Mouse (Mus musculus) forebrain, embryonic 10.5 days (tissue): ENCODE measurements around the gene Irak2. TPM values are rescaled to one million over a fixed set of nuclear protein-coding genes. Genes with fewer than 3 reads are reported as not detected.

Experiments used
- DNase-seq: peaks from one replicate; pipeline ENCODE4 v3.0.0-alpha.2; 2017; ENCODE audit warnings: low spot score; ENCODE audit errors: extremely low spot score
- H3K27ac ChIP-seq: fragments of 300-500 bp; sonication (generic); 2 replicates; pipeline ENCODE4 v1.5.1; 2016; ENCODE audit warnings: mild to moderate bottlenecking
- H3K27me3 ChIP-seq: fragments of 300-500 bp; sonication (generic); 2 replicates; pipeline ENCODE4 v1.6.1; 2016; ENCODE audit warnings: mild to moderate bottlenecking; ENCODE audit not compliant: poor library complexity, severe bottlenecking
- H3K36me3 ChIP-seq: fragments of 300-500 bp; sonication (generic); replicated peaks from 2 replicates; pipeline ENCODE4 v1.6.1; 2016; ENCODE audit warnings: mild to moderate bottlenecking, moderate library complexity
- H3K4me1 ChIP-seq: fragments of 300-500 bp; sonication (generic); 2 replicates; pipeline ENCODE4 v1.6.1; 2016
- H3K4me3 ChIP-seq: fragments of 300-500 bp; sonication (generic); 2 replicates; pipeline ENCODE4 v1.5.1; 2016; ENCODE audit warnings: mild to moderate bottlenecking, moderate library complexity
- H3K9me3 ChIP-seq: fragments of 300-500 bp; sonication (generic); 2 replicates; pipeline ENCODE4 v1.6.1; 2016; ENCODE audit warnings: mild to moderate bottlenecking, moderate library complexity
- WGBS: fragments of 180-500 bp; shearing (Covaris S2); methylation state at CpG from one replicate; pipeline ENCODE4 v1.1.7; 2016; 5-methylcytosine and 5-hydroxymethylcytosine counted together
- polyA plus RNA-seq: library from polyadenylated mRNA; unstranded; fragments of >200 nt; fragmentation: Nextera tagmentation; extraction: Ambion mirVana; gene quantifications from 2 replicates; pipeline ENCODE4 v1.2.1, GENCODE M21; 2016

Gene Irak2
- polyA plus RNA-seq, 1 experiment from 2014 or later = 3.9 TPM

DNA sequence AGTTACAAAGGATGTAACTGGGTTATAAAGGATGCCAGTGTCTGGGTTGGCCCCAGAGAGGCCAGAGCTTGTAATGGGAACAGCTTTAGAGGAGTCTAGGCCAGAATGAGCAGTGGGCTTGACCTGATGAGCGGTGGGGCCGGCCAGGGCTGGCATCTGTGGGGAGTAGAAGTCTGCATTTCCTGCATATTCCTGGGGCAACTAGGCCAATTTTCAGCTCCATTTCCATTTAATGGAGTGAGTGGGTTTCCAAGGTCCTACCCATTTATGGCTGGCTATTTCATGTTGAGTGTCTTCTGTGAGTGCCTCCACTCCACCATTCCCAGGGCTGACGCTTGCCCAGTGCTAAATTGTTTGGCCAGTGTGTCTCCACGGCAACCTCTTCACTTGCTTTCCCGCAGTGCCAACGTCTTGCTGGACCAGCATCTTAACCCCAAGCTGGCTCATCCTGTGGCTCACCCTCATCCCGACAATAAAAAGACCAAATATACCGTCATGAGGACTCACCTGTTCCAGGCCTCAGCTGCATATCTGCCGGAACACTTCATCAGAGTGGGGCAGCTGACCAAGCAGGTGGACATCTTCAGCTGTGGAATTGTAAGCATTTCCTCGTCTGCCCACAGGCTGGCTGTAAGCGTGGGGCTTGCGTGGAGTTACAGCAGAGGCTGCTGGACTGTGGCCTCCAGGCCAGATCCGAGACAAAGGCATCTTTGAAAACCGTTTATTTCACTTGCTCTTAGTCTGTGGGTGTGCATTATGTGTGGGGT, 40.2 kb downstream of the Irak2 start:
- no peaks in the 10 kb centered on the region; the same call in 1 of the 2 replicates for H3K4me1 ChIP-seq
- no peak overlapping the region for H3K27ac ChIP-seq
- no peak overlapping the region for H3K4me3 ChIP-seq
- DNase-seq = no peak
- 81% methylated on average over 14 of the region's 14 CpGs for whole genome bisulfite sequencing
- no peaks in the 10 kb centered on the region for H3K9me3 ChIP-seq
- no peaks in the 10 kb centered on the region for H3K27me3 ChIP-seq
- H3K36me3 ChIP-seq = no peaks in the 10 kb centered on the region

DNA sequence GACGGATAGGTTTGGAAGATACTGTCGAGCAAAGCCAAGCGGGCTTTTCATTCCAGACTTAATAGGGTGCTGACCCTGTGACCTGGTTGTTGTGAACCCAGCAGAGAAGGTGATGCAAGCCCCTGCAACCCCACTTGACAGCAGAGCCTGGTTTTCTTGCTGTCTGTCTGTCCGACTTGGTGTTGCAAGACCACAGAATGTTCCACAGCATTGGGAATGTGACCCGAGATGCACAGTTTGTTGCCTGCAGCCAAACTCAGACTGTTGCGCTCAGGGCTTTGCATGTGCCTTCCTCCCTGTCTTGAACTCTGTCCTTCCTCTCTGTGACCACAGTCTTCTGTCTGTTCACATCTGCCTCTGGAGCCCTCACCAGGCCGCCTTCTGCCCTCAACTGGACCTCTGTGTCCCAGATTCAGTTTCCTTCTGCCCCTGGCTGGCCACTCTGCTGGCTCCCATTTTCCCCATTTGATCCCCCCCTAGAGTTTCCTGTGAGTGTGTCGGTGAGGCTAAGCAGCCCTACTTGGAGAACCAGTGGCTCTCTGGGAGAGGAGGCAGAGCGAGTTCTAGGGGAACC, 41.8 kb downstream of the Irak2 start:
- Histone ChIP-seq H3K4me1 (no peaks in the 10 kb centered on the region; the same call in 1 of the 2 replicates), H3K9me3 (no peaks in the 10 kb centered on the region), H3K36me3 (no peaks in the 10 kb centered on the region), H3K27ac (no peak overlapping the region), H3K27me3 (no peaks in the 10 kb centered on the region), H3K4me3 (no peak overlapping the region)
- WGBS = 81% methylated on average over 9 of the region's 9 CpGs
- DNase-seq = no peak

DNA sequence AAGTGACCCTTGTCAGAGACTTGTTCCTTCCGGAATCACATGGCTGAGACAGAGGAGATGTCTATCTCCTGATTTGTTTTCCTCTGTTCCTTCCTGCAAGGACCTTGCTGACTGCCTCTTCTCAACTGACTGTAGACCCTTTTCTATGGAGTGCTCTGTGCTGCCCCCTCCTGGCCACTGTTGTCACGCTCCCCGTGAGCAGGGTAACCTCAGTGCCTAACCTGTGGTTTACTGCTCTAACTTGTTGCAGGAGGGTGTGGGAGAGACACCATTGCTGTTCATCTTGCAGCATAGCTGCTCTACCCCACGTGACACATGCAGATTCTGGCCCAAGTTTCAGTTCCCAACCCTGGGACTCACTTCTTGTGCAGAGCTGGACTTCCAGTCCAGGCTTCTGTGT, 43.0 kb downstream of the Irak2 start:
- no peaks in the 10 kb centered on the region for H3K27me3 ChIP-seq
- no peaks in the 10 kb centered on the region for H3K36me3 ChIP-seq
- no peak overlapping the region for H3K4me3 ChIP-seq
- no peaks in the 10 kb centered on the region; the same call in 1 of the 2 replicates for H3K4me1 ChIP-seq
- H3K9me3 ChIP-seq = no peaks in the 10 kb centered on the region
- H3K27ac ChIP-seq = no peak overlapping the region
- DNase-seq = peak; percentile 73
- WGBS = 16% methylated on average over 4 of the region's 4 CpGs

DNA sequence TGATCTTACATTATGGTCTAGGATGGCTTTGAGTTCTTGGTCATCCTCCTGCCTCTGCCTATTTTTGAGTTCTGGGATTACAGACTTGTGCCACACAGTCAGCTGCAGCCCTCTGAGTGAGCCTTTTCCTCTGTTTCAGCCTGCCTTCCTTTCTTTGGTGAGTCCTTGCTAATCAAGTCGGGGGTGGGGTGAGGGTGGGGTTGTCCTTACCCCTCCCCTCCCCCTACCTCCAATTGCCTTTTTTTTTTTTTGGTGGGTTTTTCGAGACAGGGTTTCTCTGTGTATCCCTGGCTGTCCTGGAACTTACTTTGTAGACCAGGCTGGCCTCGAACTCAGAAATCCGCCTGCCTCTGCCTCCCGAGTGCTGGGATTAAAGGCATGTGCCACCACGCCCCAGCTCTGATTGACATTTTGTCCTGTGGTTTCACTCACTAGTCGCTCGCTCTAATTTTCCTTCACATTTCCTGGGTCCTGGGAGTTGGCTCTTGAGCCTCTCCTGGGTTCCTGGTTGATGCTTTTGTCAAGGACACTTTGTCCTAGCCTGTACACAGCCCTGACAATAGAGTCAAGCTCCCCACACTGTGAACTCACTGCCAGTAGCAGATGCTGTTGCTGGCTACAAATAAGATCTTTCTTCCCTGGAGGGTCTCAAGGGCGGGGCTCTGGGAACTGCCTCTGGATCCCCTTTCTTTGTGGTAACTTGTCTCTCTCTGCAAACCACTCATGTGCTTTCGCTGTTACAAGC, 45.0 kb downstream of the Irak2 start:
- WGBS = 90% methylated on average over 10 of the region's 10 CpGs
- Histone ChIP-seq H3K4me1 (peaks cover 7% of the 10 kb centered on the region), H3K27ac (no peak overlapping the region), H3K4me3 (no peak overlapping the region), H3K9me3 (no peaks in the 10 kb centered on the region), H3K36me3 (no peaks in the 10 kb centered on the region), H3K27me3 (no peaks in the 10 kb centered on the region)
- no peak for DNase-seq

DNA sequence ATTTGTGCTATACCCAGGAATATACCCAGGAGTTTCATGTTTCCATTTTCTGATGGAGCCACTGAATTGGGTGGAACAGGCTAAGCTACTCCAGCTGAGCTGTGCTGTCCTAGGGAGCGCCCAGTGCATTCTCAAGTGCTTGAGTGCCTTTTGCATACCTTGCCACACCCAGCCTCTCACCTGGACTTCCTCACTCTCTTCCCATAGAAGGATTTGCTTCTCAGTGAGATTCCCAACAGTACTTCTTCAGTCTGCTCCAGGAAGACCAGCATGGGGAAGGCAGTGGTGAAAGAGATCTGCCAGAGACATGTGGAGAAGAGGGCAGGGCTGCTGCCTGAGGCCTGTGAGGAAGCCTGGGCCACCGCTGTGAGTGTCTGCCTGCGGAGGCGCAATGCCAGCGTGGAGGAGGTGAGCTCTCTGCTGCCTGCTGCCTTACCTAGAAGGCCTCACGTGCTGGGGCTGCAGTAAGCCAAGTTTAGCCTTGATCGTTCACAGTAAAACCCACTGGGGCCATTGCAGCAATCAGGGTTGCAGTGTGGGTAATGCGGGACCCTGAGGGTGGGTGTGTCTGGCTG, 48.4 kb downstream of the Irak2 start:
- no peaks in the 10 kb centered on the region for H3K27me3 ChIP-seq
- H3K4me1 ChIP-seq = peaks cover 24% of the 10 kb centered on the region
- no peaks in the 10 kb centered on the region for H3K9me3 ChIP-seq
- H3K27ac ChIP-seq = no peak overlapping the region
- 43% methylated on average over 8 of the region's 8 CpGs for WGBS
- no peak for DNase-seq
- H3K4me3 ChIP-seq = no peak overlapping the region
- H3K36me3 ChIP-seq = no peaks in the 10 kb centered on the region

DNA sequence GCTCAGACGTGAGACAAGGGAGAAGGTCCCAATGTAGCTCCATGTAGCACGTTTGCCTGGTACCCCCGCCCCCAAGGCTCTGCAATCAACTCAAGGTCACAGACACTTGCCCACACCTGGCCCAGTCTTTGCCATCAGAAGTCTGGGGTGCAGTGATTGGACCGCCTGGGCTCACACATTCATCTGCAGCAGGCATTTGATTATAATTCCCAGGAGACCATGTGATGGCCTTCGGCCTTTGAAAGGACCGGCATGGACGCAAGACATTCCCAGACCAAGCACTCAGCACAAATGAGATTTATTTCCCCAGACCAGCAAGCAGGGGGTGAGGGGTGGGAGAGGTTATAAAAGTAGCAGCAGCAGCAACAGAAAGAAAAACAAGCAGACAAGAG, 51.7 kb downstream of the Irak2 start:
- peak; percentile 40 for DNase-seq
- H3K9me3 ChIP-seq = no peaks in the 10 kb centered on the region
- H3K4me1 ChIP-seq = peaks cover 24% of the 10 kb centered on the region
- no peaks in the 10 kb centered on the region for H3K36me3 ChIP-seq
- WGBS = 30% methylated on average over 7 of the region's 7 CpGs
- H3K27me3 ChIP-seq = no peaks in the 10 kb centered on the region
- peak overlapping the region; percentile 31; the same call in 1 of the 2 replicates for H3K4me3 ChIP-seq
- peak overlapping the region; percentile 83 for H3K27ac ChIP-seq

DNA sequence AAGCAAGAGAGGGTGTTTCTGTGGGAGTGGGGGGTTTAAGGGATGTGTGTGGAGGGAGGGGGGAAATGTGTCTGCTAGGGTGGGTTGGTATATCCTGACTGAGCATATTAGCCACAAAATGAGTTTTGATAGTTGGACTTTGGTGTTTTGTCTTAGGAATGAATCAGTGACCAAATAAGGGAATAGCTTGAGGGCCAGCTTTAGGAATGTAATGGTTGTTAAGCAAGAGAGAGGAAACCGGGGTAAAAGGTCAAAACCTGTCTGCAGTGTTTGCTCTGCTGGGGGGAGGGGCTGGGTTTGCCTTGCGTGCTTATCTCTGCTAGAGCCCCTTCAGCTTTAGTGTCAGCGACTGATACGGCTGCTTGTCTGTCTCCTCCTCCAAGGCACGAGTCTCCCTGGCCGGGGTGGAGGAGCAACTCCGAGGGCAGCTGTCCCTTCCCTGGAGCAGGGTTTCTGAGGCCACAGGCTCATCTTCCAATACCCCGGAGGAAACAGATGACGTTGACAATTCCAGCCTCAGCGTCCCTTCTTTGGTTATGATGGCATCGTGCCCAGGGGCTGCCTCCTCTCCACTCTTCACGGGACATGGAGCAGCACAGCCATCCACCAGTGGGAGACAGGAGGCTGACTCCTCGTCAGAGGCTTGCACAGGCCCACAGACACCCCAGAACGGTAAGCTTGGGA, 52.3 kb downstream of the Irak2 start:
- DNase-seq = peak; percentile 61
- H3K27ac ChIP-seq = peak overlapping the region; percentile 83
- peaks cover 24% of the 10 kb centered on the region for H3K4me1 ChIP-seq
- WGBS = 17% methylated on average over 14 of the region's 14 CpGs
- H3K27me3 ChIP-seq = no peaks in the 10 kb centered on the region
- peak overlapping the region; percentile 31 for H3K4me3 ChIP-seq
- H3K36me3 ChIP-seq = no peaks in the 10 kb centered on the region
- no peaks in the 10 kb centered on the region for H3K9me3 ChIP-seq

DNA sequence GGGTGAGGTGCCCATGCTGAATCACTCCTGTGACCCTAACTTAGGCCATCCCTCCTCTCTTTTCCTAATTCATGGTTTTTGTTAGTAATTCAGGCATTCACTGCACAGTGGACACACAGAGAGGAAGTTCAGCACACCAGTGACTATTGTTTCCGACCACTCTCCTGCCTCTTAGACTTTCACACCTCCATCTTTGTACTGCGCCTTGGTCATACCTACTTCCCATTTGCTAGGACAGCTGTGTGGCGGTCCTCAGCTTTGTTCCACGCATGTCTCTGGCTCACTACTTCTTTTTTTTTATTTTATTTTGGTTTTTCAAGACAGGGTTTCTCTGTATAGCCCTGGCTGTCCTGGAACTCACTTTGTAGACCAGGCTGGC, 52.8 kb downstream of the Irak2 start:
- H3K4me1 ChIP-seq = peaks cover 28% of the 10 kb centered on the region
- H3K27me3 ChIP-seq = no peaks in the 10 kb centered on the region
- 84% methylated on average over 4 of the region's 4 CpGs for WGBS
- H3K9me3 ChIP-seq = no peaks in the 10 kb centered on the region
- H3K4me3 ChIP-seq = peak overlapping the region; percentile 31
- H3K27ac ChIP-seq = peak overlapping the region; percentile 83
- no peak for DNase-seq
- no peaks in the 10 kb centered on the region for H3K36me3 ChIP-seq

DNA sequence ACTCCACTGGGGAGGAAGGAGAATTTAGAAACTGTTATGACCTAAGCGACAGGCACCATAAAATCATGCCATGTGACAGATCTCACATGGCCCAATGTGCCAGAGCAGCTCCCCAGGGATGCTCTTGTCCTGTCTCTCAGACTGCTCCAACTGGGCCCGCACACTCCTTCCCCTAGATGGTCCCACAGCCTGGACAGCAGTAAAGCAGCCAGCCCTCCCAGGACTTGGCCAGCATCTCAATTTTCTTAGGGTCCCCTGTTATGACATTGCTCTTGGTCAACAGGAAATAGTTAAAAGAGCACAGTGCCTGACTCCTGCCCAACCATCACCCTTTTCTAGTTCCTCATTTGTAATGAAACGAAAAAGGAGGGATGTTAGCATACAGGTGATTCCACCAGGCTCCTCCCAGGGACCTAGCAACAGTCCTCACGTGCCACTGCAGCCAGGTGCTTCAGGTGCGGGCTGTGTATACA, 54.4 kb downstream of the Irak2 start:
- no peaks in the 10 kb centered on the region for H3K9me3 ChIP-seq
- no peak for DNase-seq
- peaks cover 30% of the 10 kb centered on the region for H3K4me1 ChIP-seq
- no peak overlapping the region for H3K27ac ChIP-seq
- 87% methylated on average over 5 of the region's 5 CpGs for WGBS
- H3K4me3 ChIP-seq = no peak overlapping the region
- H3K36me3 ChIP-seq = no peaks in the 10 kb centered on the region
- no peaks in the 10 kb centered on the region for H3K27me3 ChIP-seq

DNA sequence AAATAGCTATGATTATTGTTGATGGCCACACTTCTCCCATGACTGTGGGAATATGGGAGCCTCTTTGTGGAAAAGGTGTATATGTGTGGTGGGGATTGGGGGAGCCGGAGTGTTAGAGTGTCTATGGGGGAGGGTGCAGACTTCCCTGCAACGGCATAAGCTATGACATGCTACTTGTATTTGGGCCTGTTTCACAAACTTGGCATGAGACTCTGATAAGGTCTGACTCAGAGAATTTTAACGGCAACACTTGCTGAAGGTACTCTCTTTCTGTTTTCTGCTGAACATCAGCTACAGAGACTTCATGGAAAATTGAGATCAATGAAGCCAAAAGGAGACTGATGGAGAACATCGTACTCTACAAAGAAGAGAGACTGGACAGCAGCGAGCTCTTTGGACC, 55.1 kb downstream of the Irak2 start:
- Histone ChIP-seq H3K27ac (no peak overlapping the region), H3K27me3 (no peaks in the 10 kb centered on the region), H3K4me1 (peaks cover 37% of the 10 kb centered on the region), H3K36me3 (no peaks in the 10 kb centered on the region), H3K4me3 (no peak overlapping the region), H3K9me3 (no peaks in the 10 kb centered on the region)
- no peak for DNase-seq
- 93% methylated on average over 5 of the region's 5 CpGs for WGBS

DNA sequence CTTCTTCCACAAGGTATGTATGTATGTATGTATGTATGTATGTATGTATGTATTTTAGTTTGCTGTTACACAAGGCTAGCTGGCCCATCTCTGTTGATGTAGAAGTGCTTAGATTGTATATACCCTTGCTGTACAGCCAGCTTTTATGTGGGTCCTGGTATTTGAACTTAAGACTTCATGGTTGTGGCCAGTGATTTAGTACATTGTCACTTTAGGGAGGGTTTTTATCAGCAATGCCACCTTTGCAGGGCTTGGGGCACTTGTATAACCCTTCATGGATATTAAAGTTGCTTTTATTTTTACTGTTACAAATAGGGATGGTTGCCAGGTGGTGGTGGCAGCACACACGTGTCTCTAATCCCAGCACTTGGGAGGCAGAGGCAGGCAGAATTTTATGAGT, 56.9 kb downstream of the Irak2 start:
- peaks cover 11% of the 10 kb centered on the region for H3K36me3 ChIP-seq
- no peak overlapping the region for H3K4me3 ChIP-seq
- H3K27me3 ChIP-seq = no peaks in the 10 kb centered on the region
- no peak for DNase-seq
- peaks cover 44% of the 10 kb centered on the region for H3K4me1 ChIP-seq
- H3K9me3 ChIP-seq = no peaks in the 10 kb centered on the region
- H3K27ac ChIP-seq = no peak overlapping the region
- WGBS = 76% methylated on average over 1 of the region's 1 CpGs

DNA sequence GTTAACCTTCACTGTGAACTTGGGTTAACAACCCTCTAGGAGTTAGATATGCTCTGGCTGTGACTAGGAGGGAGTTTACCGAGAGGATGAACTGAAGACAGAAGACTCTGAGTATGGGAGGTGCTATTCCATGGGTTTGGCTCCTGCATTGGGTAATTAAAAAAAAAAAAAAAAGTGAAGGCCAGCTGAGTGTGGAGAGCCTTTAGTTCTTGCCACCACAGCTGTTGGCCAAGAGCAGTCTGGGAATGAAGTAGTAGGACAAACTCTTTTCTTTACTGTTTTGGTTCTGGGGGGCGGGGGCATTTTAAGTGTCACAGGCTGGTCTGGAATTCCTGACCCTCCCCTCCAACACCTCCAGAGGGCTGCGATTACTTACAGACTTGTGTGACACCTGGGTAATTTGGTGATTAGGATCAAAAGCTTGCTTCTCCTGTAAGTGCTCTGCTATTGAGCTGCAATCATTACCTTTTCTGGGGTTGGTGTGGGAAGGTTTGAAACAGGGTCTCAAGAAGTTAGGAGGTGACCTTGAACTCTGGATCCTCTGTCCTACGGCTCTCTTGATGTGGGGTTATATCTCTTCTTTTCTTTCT, 57.6 kb downstream of the Irak2 start:
- H3K27me3 ChIP-seq = no peaks in the 10 kb centered on the region
- DNase-seq = no peak
- H3K27ac ChIP-seq = peak overlapping the region; percentile 90
- H3K4me3 ChIP-seq = peak overlapping the region; percentile 93
- 84% methylated on average over 4 of the region's 4 CpGs for WGBS
- peaks cover 18% of the 10 kb centered on the region for H3K36me3 ChIP-seq
- no peaks in the 10 kb centered on the region for H3K9me3 ChIP-seq
- peaks cover 40% of the 10 kb centered on the region for H3K4me1 ChIP-seq
